Mouse (Mus musculus) kidney, postnatal 0 days (tissue): ENCODE measurements around the gene Vmn1r21. TPM values are rescaled to one million over a fixed set of nuclear protein-coding genes. Genes with fewer than 3 reads are reported as not detected.
A peak's percentile ranks its signal among the peaks of the same experiment; 100 is the strongest.

Source experiments
- ATAC-seq: fragments of 200-750 bp; cut with Nextera tagmentation; replicated peaks from 2 replicates; pipeline ENCODE4 v1.8.0; 2017; ENCODE audit warnings: low read depth, moderate number of reproducible peaks, moderate TSS enrichment, moderate library complexity; ENCODE audit not compliant: low FRiP score
- DNase-seq: peaks from one replicate; pipeline ENCODE4 v3.0.0-alpha.2; 2016; ENCODE audit warnings: low spot score
- H3K27ac ChIP-seq: fragments of 300-500 bp; sonication (generic); 2 replicates; pipeline ENCODE4 v1.5.1; 2014; ENCODE audit warnings: mild to moderate bottlenecking
- H3K27me3 ChIP-seq: fragments of 300-500 bp; sonication (generic); 2 replicates; pipeline ENCODE4 v1.6.1; 2014; ENCODE audit warnings: low read length, mixed read lengths; ENCODE audit not compliant: insufficient read depth
- H3K36me3 ChIP-seq: fragments of 300-500 bp; sonication (generic); 2 replicates; pipeline ENCODE4 v1.6.1; 2014; ENCODE audit warnings: low read length, mixed read lengths; ENCODE audit not compliant: insufficient read depth
- H3K4me1 ChIP-seq: fragments of 300-500 bp; sonication (generic); replicated peaks from 2 replicates; pipeline ENCODE4 v1.6.1; 2014; ENCODE audit warnings: antibody characterized with exemption, low read length, mixed read lengths; ENCODE audit not compliant: insufficient read depth
- H3K4me2 ChIP-seq: fragments of 300-500 bp; sonication (generic); 2 replicates; pipeline ENCODE4 v1.6.1; 2014; ENCODE audit warnings: mild to moderate bottlenecking, low read length, moderate library complexity, mixed read lengths
- H3K4me3 ChIP-seq: fragments of 300-500 bp; sonication (generic); replicated peaks from 2 replicates; pipeline ENCODE4 v1.5.1; 2014; ENCODE audit warnings: low read depth, low read length
- H3K9ac ChIP-seq: fragments of 300-500 bp; sonication (generic); 2 replicates; pipeline ENCODE4 v1.6.1; 2014; ENCODE audit warnings: low read depth, low read length
- H3K9me3 ChIP-seq: fragments of 300-500 bp; sonication (generic); replicated peaks from 2 replicates; pipeline ENCODE4 v1.6.1; 2016; ENCODE audit warnings: low read length, inconsistent platforms, mixed read lengths
- CTCF ChIP-seq: IDR thresholded peaks from 2 replicates; pipeline ENCODE4 v1.5.1; 2016; ENCODE audit warnings: antibody characterized with exemption, low read depth, mild to moderate bottlenecking, moderate library complexity
- WGBS: fragments of 180-500 bp; shearing (Covaris S2); extraction: QIAGEN DNeasy Blood & Tissue Kit; methylation state at CpG from one replicate; pipeline ENCODE4 v1.1.7; 2014; 5-methylcytosine and 5-hydroxymethylcytosine counted together
- polyA plus RNA-seq: library from polyadenylated mRNA; unstranded; fragments of >200 nt; fragmentation: Nextera tagmentation; extraction: Ambion mirVana; gene quantifications from 2 replicates; pipeline ENCODE4 v1.2.1, GENCODE M21; 2015

Gene Vmn1r21
- polyA plus RNA-seq, 1 experiment from 2014 or later = not detected

DNA sequence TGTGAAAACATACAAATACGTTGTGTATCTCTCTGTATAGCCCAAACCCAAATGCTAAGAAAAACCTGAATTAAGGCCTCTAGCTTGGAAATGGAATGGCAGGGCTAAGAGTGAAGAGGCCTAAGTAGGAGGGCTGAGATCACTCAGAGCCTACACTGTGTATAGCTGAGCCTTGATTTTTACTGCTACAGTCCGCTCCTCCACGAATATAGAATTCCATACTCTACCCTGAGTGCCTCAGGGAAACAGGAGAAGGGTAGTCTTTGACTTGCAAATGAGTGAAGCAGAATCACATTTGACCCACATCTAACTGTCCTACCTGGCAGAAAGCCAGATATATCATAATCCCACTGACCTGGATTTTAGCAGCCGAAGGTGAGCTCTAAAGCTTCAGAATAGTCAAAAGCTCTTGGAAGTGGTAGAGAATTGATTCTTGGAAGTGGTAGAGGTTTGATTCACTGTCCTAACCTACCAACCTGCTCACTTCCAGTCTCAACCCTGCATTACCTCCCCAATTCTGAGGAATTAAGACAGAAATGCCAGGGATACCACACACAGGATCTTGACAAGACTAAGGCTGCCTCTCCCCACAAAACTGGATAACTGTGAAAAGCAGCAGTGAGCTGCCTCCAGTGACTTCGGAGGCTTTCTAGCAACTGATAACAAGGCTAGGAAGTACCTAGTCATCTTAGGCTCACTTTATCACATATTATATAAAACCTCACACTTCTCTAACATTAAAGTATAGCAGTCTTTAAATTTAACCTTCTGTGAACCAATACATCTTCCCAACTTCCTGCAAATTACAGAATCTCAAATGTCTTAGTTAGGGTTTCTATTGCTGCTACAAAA lies 44.7 kb downstream of the Vmn1r21 start:
- Histone ChIP-seq H3K9ac (no peak overlapping the region), H3K27ac (no peak overlapping the region), H3K27me3 (no peaks in the 10 kb centered on the region), H3K4me2 (no peak overlapping the region), H3K9me3 (peaks cover 10% of the 10 kb centered on the region), H3K4me3 (no peak overlapping the region), H3K4me1 (no peaks in the 10 kb centered on the region), H3K36me3 (no peaks in the 10 kb centered on the region)
- ATAC-seq = no peak
- no peak for DNase-seq
- WGBS = 77% methylated on average over 5 of the region's 5 CpGs
- TF ChIP-seq CTCF = no peak

DNA sequence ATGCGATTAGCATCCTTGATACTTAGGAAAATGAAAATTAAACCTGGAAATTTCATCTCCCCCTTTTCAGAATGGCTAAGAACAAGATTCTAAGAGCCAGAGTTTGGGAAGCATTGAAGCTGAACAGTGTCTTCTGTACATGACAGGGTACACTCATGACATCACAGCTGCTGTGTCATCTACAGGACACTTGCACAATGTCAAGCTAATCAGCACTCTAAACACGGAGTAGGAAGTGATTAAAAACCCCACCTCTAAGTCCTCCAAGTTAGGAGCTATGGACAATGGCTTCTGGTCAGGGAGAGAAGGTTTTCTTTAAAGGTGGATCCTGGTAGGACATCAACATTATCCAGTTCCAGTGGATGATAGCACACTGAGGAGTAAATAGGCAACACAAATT lies 47.0 kb downstream of the Vmn1r21 start:
- ATAC-seq (no peak), DNase-seq (no peak)
- no peaks in the 10 kb centered on the region for H3K36me3 ChIP-seq
- no peaks in the 10 kb centered on the region for H3K4me1 ChIP-seq
- no peaks in the 10 kb centered on the region for H3K27me3 ChIP-seq
- no peak overlapping the region for H3K9ac ChIP-seq
- 74% methylated on average over 2 of the region's 2 CpGs for WGBS
- no peak overlapping the region for H3K4me2 ChIP-seq
- H3K9me3 ChIP-seq = no peaks in the 10 kb centered on the region
- no peak for TF ChIP-seq CTCF
- no peak overlapping the region for H3K4me3 ChIP-seq
- no peak overlapping the region for H3K27ac ChIP-seq

DNA sequence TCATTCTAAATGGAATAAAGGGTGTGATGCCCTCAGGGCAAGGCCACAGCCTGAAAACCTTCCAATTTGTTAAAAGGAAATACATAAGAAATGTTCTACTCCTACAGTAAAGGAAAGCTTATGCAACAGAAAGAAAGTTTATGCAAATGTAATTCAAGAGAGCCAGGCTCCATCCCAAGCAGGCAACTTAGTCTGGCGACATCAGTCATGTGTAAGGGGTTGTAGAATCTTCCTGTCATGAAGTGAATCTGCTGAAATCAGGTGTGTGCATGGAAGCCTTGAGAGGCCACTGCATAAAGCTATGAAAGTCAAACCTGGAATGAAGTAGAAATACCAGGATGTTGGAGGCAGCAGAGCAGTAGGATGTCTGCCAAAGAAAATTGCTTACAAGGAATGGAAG lies 51.2 kb downstream of the Vmn1r21 start:
- Histone ChIP-seq H3K9me3 (no peaks in the 10 kb centered on the region), H3K27me3 (no peaks in the 10 kb centered on the region), H3K9ac (no peak overlapping the region), H3K27ac (no peak overlapping the region), H3K4me2 (no peak overlapping the region), H3K36me3 (no peaks in the 10 kb centered on the region), H3K4me1 (no peaks in the 10 kb centered on the region), H3K4me3 (no peak overlapping the region)
- 84% methylated on average over 1 of the region's 1 CpGs for WGBS
- DNase-seq (no peak), ATAC-seq (no peak)
- no peak for TF ChIP-seq CTCF

DNA sequence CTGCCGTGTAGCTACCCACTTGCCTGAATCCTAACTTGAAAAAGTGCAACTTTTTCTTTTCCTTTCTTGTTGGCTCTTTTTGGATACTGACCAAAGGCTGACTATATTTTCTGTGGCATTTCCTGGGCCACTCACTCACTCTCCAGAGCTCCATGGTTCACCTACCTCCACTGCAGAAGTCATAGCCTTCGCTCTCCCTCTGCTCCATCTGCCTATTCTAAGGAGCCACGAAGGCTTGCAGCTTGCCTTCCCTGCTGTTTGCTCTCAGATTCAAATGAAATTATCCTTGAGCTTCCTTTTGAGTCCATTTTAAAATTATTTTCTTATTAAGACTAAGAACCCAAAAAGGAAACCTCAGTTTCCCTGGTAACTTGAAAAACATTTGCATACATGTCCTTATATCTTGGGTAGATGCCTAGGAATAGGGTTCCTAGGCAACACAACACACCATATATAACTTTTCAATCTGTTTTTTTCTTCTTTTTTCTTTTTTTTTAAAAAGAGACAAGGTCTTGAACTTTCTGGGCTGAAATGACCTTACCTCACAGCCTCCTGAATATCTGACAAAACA lies 53.2 kb downstream of the Vmn1r21 start:
- no peak overlapping the region for H3K4me3 ChIP-seq
- DNase-seq (no peak), ATAC-seq (no peak)
- H3K9ac ChIP-seq = no peak overlapping the region
- no peak overlapping the region for H3K27ac ChIP-seq
- no peak overlapping the region for H3K4me2 ChIP-seq
- 91% methylated on average over 3 of the region's 3 CpGs for WGBS
- no peaks in the 10 kb centered on the region for H3K9me3 ChIP-seq
- H3K36me3 ChIP-seq = no peaks in the 10 kb centered on the region
- TF ChIP-seq CTCF = no peak
- no peaks in the 10 kb centered on the region for H3K4me1 ChIP-seq
- H3K27me3 ChIP-seq = no peaks in the 10 kb centered on the region

DNA sequence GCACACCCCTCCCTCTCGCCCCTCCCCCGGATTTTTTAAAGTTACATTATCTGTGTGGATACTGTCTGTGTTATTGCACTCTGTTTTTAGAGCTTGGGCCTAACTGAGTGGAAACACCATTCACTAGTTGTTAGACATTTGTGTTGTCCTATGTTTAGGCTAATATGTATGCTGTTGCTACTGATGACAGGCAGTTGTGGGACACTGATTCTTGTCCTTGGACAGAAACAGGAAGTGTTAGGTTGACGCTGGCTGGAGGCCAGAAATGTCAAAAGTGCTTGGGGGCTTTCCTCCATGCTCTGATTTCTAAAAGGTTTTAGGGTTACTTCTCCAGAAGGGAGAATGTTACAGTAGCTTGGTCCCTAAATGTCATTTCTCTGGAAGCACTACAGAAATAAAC lies 54.3 kb downstream of the Vmn1r21 start:
- Histone ChIP-seq H3K27ac (no peak overlapping the region), H3K4me3 (no peak overlapping the region), H3K4me2 (no peak overlapping the region), H3K9ac (no peak overlapping the region), H3K36me3 (no peaks in the 10 kb centered on the region), H3K27me3 (no peaks in the 10 kb centered on the region), H3K4me1 (no peaks in the 10 kb centered on the region), H3K9me3 (no peaks in the 10 kb centered on the region)
- ATAC-seq = no peak; the same call in 1 of the 2 replicates
- DNase-seq = peak; percentile 9
- no peak for TF ChIP-seq CTCF
- WGBS = 55% methylated on average over 3 of the region's 3 CpGs

Other genes starting within 250 kb of the Vmn1r21 start
- gene Pyurf, start 158.3 kb downstream of the Vmn1r21 start, polyA plus RNA-seq = 30.4 and 31.6 TPM in 2 replicates
- 22.8 and 23.7 TPM in 2 replicates for gene Lancl2, start 147.8 kb downstream of the Vmn1r21 start, polyA plus RNA-seq
- gene Vopp1, start 25.2 kb downstream of the Vmn1r21 start, polyA plus RNA-seq = 26.2 and 27.0 TPM in 2 replicates
- gene Vmn1r22, start 57.7 kb upstream of the Vmn1r21 start, polyA plus RNA-seq = not detected in 2 replicates
- gene Vmn1r23, start 76.5 kb upstream of the Vmn1r21 start, polyA plus RNA-seq = not detected in 2 replicates
- gene Vmn1r24, start 111.2 kb upstream of the Vmn1r21 start, polyA plus RNA-seq = not detected in 2 replicates
- gene Vmn1r25, start 130.5 kb upstream of the Vmn1r21 start, polyA plus RNA-seq = not detected in 2 replicates
- gene Vmn1r26, start 164.8 kb upstream of the Vmn1r21 start, polyA plus RNA-seq = not detected in 2 replicates